Mouse (Mus musculus) kidney, embryonic 15.5 days (tissue): ENCODE measurements around the gene Hoxb1. TPM values are rescaled to one million over a fixed set of nuclear protein-coding genes. Genes with fewer than 3 reads are reported as not detected.

ENCODE experiments used
- ATAC-seq: fragments of 200-750 bp; cut with Nextera tagmentation; replicated peaks from 2 replicates; pipeline ENCODE4 v1.8.0; 2017; ENCODE audit warnings: moderate TSS enrichment; ENCODE audit not compliant: low FRiP score
- H3K27ac ChIP-seq: fragments of 300-500 bp; sonication (generic); 2 replicates; pipeline ENCODE4 v1.5.1; 2015; ENCODE audit warnings: mild to moderate bottlenecking, inconsistent platforms
- H3K27me3 ChIP-seq: fragments of 300-500 bp; sonication (generic); 2 replicates; pipeline ENCODE4 v1.6.1; 2015; ENCODE audit warnings: inconsistent platforms
- H3K36me3 ChIP-seq: fragments of 300-500 bp; sonication (generic); 2 replicates; pipeline ENCODE4 v1.6.1; 2015; ENCODE audit warnings: inconsistent platforms
- H3K4me1 ChIP-seq: fragments of 300-500 bp; sonication (generic); 2 replicates; pipeline ENCODE4 v1.6.1; 2015; ENCODE audit warnings: inconsistent platforms
- H3K4me2 ChIP-seq: fragments of 300-500 bp; sonication (generic); 2 replicates; pipeline ENCODE4 v1.6.1; 2015; ENCODE audit warnings: moderate library complexity, mild to moderate bottlenecking, inconsistent platforms
- H3K4me3 ChIP-seq: fragments of 300-500 bp; sonication (generic); replicated peaks from 2 replicates; pipeline ENCODE4 v1.5.1; 2015; ENCODE audit warnings: mild to moderate bottlenecking, inconsistent platforms
- H3K9ac ChIP-seq: fragments of 300-500 bp; sonication (generic); 2 replicates; pipeline ENCODE4 v1.6.1; 2015; ENCODE audit warnings: mild to moderate bottlenecking, inconsistent platforms
- H3K9me3 ChIP-seq: fragments of 300-500 bp; sonication (generic); replicated peaks from 2 replicates; pipeline ENCODE4 v1.6.1; 2016; ENCODE audit warnings: inconsistent platforms
- WGBS: fragments of 180-500 bp; shearing (Covaris S2); methylation state at CpG from one replicate; pipeline ENCODE4 v1.1.7; 2015; ENCODE audit warnings: mixed read lengths; 5-methylcytosine and 5-hydroxymethylcytosine counted together
- polyA plus RNA-seq: library from polyadenylated mRNA; unstranded; fragments of >200 nt; fragmentation: Nextera tagmentation; extraction: Ambion mirVana; gene quantifications from 2 replicates; pipeline ENCODE4 v1.2.1, GENCODE M21; 2015

The Hoxb1 gene
- polyA plus RNA-seq, 1 experiment from 2014 or later: 0.35 TPM

- peaks cover 22% of the 10 kb centered on the region for H3K36me3 ChIP-seq
- H3K9ac ChIP-seq: peak overlapping the region; percentile 50
- peak overlapping the region; percentile 100 for H3K27ac ChIP-seq
- no peaks in the 10 kb centered on the region for H3K27me3 ChIP-seq
- peak overlapping the region; percentile 36 for H3K4me3 ChIP-seq
- H3K9me3 ChIP-seq: no peaks in the 10 kb centered on the region
- peaks cover 95% of the 10 kb centered on the region for H3K4me1 ChIP-seq
- WGBS: 7% methylated on average over 45 of the region's 45 CpGs
- no peak; the same call in 1 of the 2 replicates for ATAC-seq
- peak overlapping the region; percentile 76 for H3K4me2 ChIP-seq
Measured at GRCm38 (mm10) chr11:96345893-96346806, 19.4 kb upstream of the Hoxb1 start.

- no peak overlapping the region for H3K4me3 ChIP-seq
- no peaks in the 10 kb centered on the region for H3K9me3 ChIP-seq
- no peaks in the 10 kb centered on the region for H3K27me3 ChIP-seq
- peaks cover 93% of the 10 kb centered on the region for H3K4me1 ChIP-seq
- no peak overlapping the region for H3K9ac ChIP-seq
- peak overlapping the region; percentile 76 for H3K4me2 ChIP-seq
- peaks cover 22% of the 10 kb centered on the region for H3K36me3 ChIP-seq
- no peak for ATAC-seq
- peak overlapping the region; percentile 100 for H3K27ac ChIP-seq
- 42% methylated on average over 5 of the region's 5 CpGs for WGBS
Measured at GRCm38 (mm10) chr11:96346916-96347520, 18.5 kb upstream of the Hoxb1 start.

- peaks cover 22% of the 10 kb centered on the region for H3K36me3 ChIP-seq
- peak overlapping the region; percentile 49 for H3K4me2 ChIP-seq
- no peak overlapping the region for H3K9ac ChIP-seq
- peak overlapping the region; percentile 99 for H3K27ac ChIP-seq
- ATAC-seq: no peak
- no peaks in the 10 kb centered on the region for H3K9me3 ChIP-seq
- no peaks in the 10 kb centered on the region for H3K27me3 ChIP-seq
- H3K4me3 ChIP-seq: no peak overlapping the region
- H3K4me1 ChIP-seq: peaks cover 86% of the 10 kb centered on the region
- WGBS: 14% methylated on average over 4 of the region's 4 CpGs
Measured at GRCm38 (mm10) chr11:96347717-96348116, 17.8 kb upstream of the Hoxb1 start.

- H3K4me3 ChIP-seq: peak overlapping the region; percentile 18; the same call in 1 of the 2 replicates
- H3K4me2 ChIP-seq: peak overlapping the region; percentile 49
- peaks cover 22% of the 10 kb centered on the region for H3K36me3 ChIP-seq
- H3K9ac ChIP-seq: peak overlapping the region; percentile 94
- H3K9me3 ChIP-seq: no peaks in the 10 kb centered on the region
- peaks cover 80% of the 10 kb centered on the region for H3K4me1 ChIP-seq
- 11% methylated on average over 21 of the region's 21 CpGs for WGBS
- H3K27me3 ChIP-seq: no peaks in the 10 kb centered on the region
- peak overlapping the region; percentile 99 for H3K27ac ChIP-seq
- ATAC-seq: no peak
Measured at GRCm38 (mm10) chr11:96348141-96348928, 17.2 kb upstream of the Hoxb1 start.

- peak overlapping the region; percentile 94 for H3K9ac ChIP-seq
- peak overlapping the region; percentile 99 for H3K27ac ChIP-seq
- peaks cover 22% of the 10 kb centered on the region for H3K36me3 ChIP-seq
- H3K9me3 ChIP-seq: no peaks in the 10 kb centered on the region
- H3K4me2 ChIP-seq: peak overlapping the region; percentile 49
- H3K4me1 ChIP-seq: peaks cover 73% of the 10 kb centered on the region
- H3K4me3 ChIP-seq: peak overlapping the region; percentile 25; the same call in 1 of the 2 replicates
- WGBS: 11% methylated on average over 3 of the region's 3 CpGs
- H3K27me3 ChIP-seq: no peaks in the 10 kb centered on the region
- no peak for ATAC-seq
Measured at GRCm38 (mm10) chr11:96348988-96349387, 16.6 kb upstream of the Hoxb1 start.

GRCm38 (mm10) chr11:96349491-96350340 is 15.8 kb upstream of the Hoxb1 start:
- no peak; the same call in 1 of the 2 replicates for ATAC-seq
- H3K27ac ChIP-seq: peak overlapping the region; percentile 99
- H3K4me2 ChIP-seq: peak overlapping the region; percentile 49
- H3K9ac ChIP-seq: peak overlapping the region; percentile 94
- H3K27me3 ChIP-seq: no peaks in the 10 kb centered on the region
- H3K4me3 ChIP-seq: peak overlapping the region; percentile 25
- H3K36me3 ChIP-seq: peaks cover 16% of the 10 kb centered on the region
- H3K9me3 ChIP-seq: no peaks in the 10 kb centered on the region
- peaks cover 71% of the 10 kb centered on the region for H3K4me1 ChIP-seq
- WGBS: 3% methylated on average over 14 of the region's 14 CpGs

- Histone ChIP-seq H3K4me2 (peak within 1 kb of the TSS; percentile 81), H3K27ac (peak within 1 kb of the TSS; percentile 99), H3K4me3 (peak within 1 kb of the TSS; percentile 68), H3K9me3 (no peaks in the 10 kb centered on the region), H3K27me3 (no peaks in the 10 kb centered on the region), H3K4me1 (peaks cover 71% of the 10 kb centered on the region), H3K36me3 (peaks cover 14% of the 10 kb centered on the region), H3K9ac (peak within 1 kb of the TSS; percentile 94)
- no peak for ATAC-seq
- WGBS: 14% methylated on average over 2 of the region's 2 CpGs
Measured at GRCm38 (mm10) chr11:96350341-96350624, 15.3 kb upstream of the Hoxb1 start, which contains the start of gene Hoxb2. TSS of gene Hoxb2 (plus strand) at chr11:96350525.

GRCm38 (mm10) chr11:96350791-96351190 is 14.8 kb upstream of the Hoxb1 start:
- Histone ChIP-seq H3K4me2 (peak overlapping the region; percentile 81), H3K4me3 (peak overlapping the region; percentile 68; the same call in 1 of the 2 replicates), H3K9ac (peak overlapping the region; percentile 94), H3K27me3 (no peaks in the 10 kb centered on the region), H3K4me1 (peaks cover 68% of the 10 kb centered on the region), H3K9me3 (no peaks in the 10 kb centered on the region), H3K36me3 (peaks cover 11% of the 10 kb centered on the region), H3K27ac (peak overlapping the region; percentile 99)
- WGBS: 32% methylated on average over 2 of the region's 2 CpGs
- ATAC-seq: no peak

- Histone ChIP-seq H3K9me3 (no peaks in the 10 kb centered on the region), H3K4me2 (peak overlapping the region; percentile 81), H3K4me3 (peak overlapping the region; percentile 68), H3K27me3 (no peaks in the 10 kb centered on the region), H3K27ac (peak overlapping the region; percentile 99), H3K4me1 (peaks cover 68% of the 10 kb centered on the region), H3K9ac (peak overlapping the region; percentile 94), H3K36me3 (peaks cover 6% of the 10 kb centered on the region; the same call in 1 of the 2 replicates)
- 5% methylated on average over 11 of the region's 11 CpGs for WGBS
- no peak for ATAC-seq
Measured at GRCm38 (mm10) chr11:96351312-96351711, 14.2 kb upstream of the Hoxb1 start.

GRCm38 (mm10) chr11:96351831-96352230 is 13.7 kb upstream of the Hoxb1 start:
- Histone ChIP-seq H3K4me2 (peak overlapping the region; percentile 81), H3K27me3 (no peaks in the 10 kb centered on the region), H3K36me3 (peaks cover under 1% of the 10 kb centered on the region; the same call in 1 of the 2 replicates), H3K9ac (peak overlapping the region; percentile 94), H3K27ac (peak overlapping the region; percentile 99), H3K4me3 (peak overlapping the region; percentile 68), H3K9me3 (no peaks in the 10 kb centered on the region), H3K4me1 (peaks cover 63% of the 10 kb centered on the region)
- 1% methylated on average over 21 of the region's 22 CpGs for WGBS
- peak; percentile 31 for ATAC-seq
